Mouse (Mus musculus): Measurements from ENCODE around the gene Ppp6r3. TPM values are rescaled to one million over a fixed set of nuclear protein-coding genes. Genes with fewer than 3 reads are reported as not detected.

The Ppp6r3 gene
- total RNA-seq, 1 experiment: 104 TPM

DNA sequence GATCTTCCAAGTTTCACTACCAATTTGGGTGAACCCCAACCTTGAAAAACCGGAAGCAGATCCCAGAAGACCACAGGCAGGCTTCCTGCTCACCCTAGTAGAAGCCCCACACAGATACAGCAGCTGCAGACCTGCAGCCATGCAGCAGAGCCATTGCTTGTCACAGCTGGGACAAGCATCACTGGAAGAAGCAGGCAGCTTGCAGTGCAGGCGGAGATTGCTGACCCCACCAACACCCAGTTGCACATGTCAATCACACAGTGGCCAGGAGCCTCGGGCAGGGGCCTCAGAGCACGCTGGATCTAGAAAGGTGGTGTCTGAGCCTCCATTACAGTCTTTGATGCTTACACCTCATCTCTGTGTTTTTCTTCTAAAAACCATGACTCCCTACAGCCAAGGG is 141.4 kb downstream of the Ppp6r3 start:
- H3K9me3 ChIP-seq (ENCODE audit: control insufficient read depth, insufficient read depth, low read depth, low read length): no peaks in the 10 kb centered on the region
- no peak for TF ChIP-seq ZC3H11A (IDR thresholded peaks at IDR 0.05; ENCODE audit: borderline replicate concordance, low read depth, low read length)
- no peak for TF ChIP-seq CHD2 (IDR thresholded peaks at IDR 0.05; ENCODE audit: low read depth, low read length)
- no peak for TF ChIP-seq HCFC1 (IDR thresholded peaks at IDR 0.05; ENCODE audit: borderline replicate concordance, insufficient read depth, low read length)
- no peaks in the 10 kb centered on the region for H3K36me3 ChIP-seq (ENCODE audit: control insufficient read depth, insufficient read depth, low read length, poor library complexity, severe bottlenecking)
- no peak overlapping the region for H3K9ac ChIP-seq (ENCODE audit: insufficient read depth, low read depth, low read length, poor library complexity, severe bottlenecking)
- no peak overlapping the region for H3K4me3 ChIP-seq (ENCODE audit: insufficient read depth in 1 of 2, low read depth in 1 of 2, low read length in 2 of 2, poor library complexity in 1 of 2, severe bottlenecking in 1 of 2)
- H3K4me1 ChIP-seq (ENCODE audit: control insufficient read depth in 2 of 2, insufficient read depth in 2 of 2, low read length in 2 of 2, poor library complexity in 1 of 2): peaks cover 4 to 27% of the 10 kb centered on the region in 2 experiments; a peak in 3 of 4 replicates
- no peak overlapping the region for H3K27ac ChIP-seq (ENCODE audit: insufficient read depth, low read depth, low read length, poor library complexity, severe bottlenecking)
- in situ Hi-C loops (cut with MboI; ENCODE audit: low sequenced_read_pairs in 2 of 2, unreplicated experiment in 2 of 2): no loop called here
- DNase-seq (ENCODE audit: low read depth, low spot score): no peak

DNA sequence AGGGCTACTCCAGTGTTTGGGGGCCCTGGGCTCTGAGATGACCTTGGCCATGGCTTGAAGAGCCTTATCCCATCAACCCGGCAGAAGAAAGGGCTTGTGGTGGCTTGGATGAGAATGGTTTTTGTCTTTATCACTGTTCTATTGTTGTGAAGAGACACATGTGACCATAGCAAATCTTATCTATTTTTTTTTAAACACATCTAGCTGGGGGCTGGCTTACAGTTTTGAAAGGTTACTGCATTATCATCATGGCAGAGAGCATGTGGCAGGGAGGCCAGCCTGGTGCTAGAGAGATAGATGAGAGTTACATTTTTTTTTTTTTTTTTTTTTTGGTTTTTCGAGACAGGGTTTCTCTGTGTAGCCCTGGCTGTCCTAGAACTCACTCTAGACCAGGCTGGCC is 143.6 kb downstream of the Ppp6r3 start:
- no peaks in the 10 kb centered on the region for H3K9me3 ChIP-seq (ENCODE audit: control insufficient read depth, insufficient read depth, low read depth, low read length)
- H3K4me1 ChIP-seq (ENCODE audit: control insufficient read depth in 2 of 2, insufficient read depth in 2 of 2, low read length in 2 of 2, poor library complexity in 1 of 2): peaks cover 4 to 26% of the 10 kb centered on the region in 2 experiments; a peak in 3 of 4 replicates
- no peaks in the 10 kb centered on the region for H3K36me3 ChIP-seq (ENCODE audit: control insufficient read depth, insufficient read depth, low read length, poor library complexity, severe bottlenecking)
- H3K4me3 ChIP-seq (ENCODE audit: insufficient read depth in 1 of 2, low read depth in 1 of 2, low read length in 2 of 2, poor library complexity in 1 of 2, severe bottlenecking in 1 of 2): no peak overlapping the region
- no peak overlapping the region for H3K27ac ChIP-seq (ENCODE audit: insufficient read depth, low read depth, low read length, poor library complexity, severe bottlenecking)
- no peak for TF ChIP-seq CHD2 (IDR thresholded peaks at IDR 0.05; ENCODE audit: low read depth, low read length)
- TF ChIP-seq ZNF384 (IDR thresholded peaks at IDR 0.05; ENCODE audit: low read depth, low read length): no peak
- no peak for TF ChIP-seq MAFK (IDR thresholded peaks at IDR 0.05; ENCODE audit: insufficient read depth, low read depth, low read length)
- no peak for TF ChIP-seq ZC3H11A (IDR thresholded peaks at IDR 0.05; ENCODE audit: borderline replicate concordance, low read depth, low read length)
- no peak for TF ChIP-seq HCFC1 (IDR thresholded peaks at IDR 0.05; ENCODE audit: borderline replicate concordance, insufficient read depth, low read length)
- no peak overlapping the region for H3K9ac ChIP-seq (ENCODE audit: insufficient read depth, low read depth, low read length, poor library complexity, severe bottlenecking)
- no peak for DNase-seq (ENCODE audit: low read depth, low spot score)
- in situ Hi-C loops (cut with MboI; ENCODE audit: low sequenced_read_pairs in 2 of 2, unreplicated experiment in 2 of 2): no loop called here

DNA sequence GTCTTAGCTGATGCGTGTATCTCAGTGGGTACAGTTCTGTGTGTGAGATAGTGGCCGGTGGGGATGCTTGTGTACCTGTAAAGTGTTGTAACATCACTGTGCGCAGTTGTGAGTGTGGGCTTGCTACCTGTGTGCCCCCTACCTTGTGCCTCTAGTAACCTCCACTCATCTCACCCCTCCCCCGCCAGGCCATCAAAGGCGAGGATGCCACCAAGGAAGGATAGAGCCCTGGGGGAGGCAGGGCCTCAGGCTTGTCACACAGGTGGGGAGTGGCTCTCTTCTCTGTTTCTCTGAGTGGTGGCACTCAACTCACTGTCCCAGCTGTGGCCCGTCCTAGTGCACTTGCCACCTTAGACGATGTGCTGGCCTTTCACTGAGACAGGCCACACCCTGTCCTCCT is 144.5 kb downstream of the Ppp6r3 start:
- DNase-seq (ENCODE audit: low read depth, low spot score): no peak
- Histone ChIP-seq H3K9ac (ENCODE audit: insufficient read depth, low read depth, low read length, poor library complexity, severe bottlenecking) (no peak overlapping the region), H3K9me3 (ENCODE audit: control insufficient read depth, insufficient read depth, low read depth, low read length) (no peaks in the 10 kb centered on the region), H3K27ac (ENCODE audit: insufficient read depth, low read depth, low read length, poor library complexity, severe bottlenecking) (no peak overlapping the region), H3K36me3 (ENCODE audit: control insufficient read depth, insufficient read depth, low read length, poor library complexity, severe bottlenecking) (no peaks in the 10 kb centered on the region), H3K4me3 (ENCODE audit: insufficient read depth in 1 of 2, low read depth in 1 of 2, low read length in 2 of 2, poor library complexity in 1 of 2, severe bottlenecking in 1 of 2) (no peak overlapping the region), H3K4me1 (ENCODE audit: control insufficient read depth in 2 of 2, insufficient read depth in 2 of 2, low read length in 2 of 2, poor library complexity in 1 of 2) (peaks cover 4 to 20% of the 10 kb centered on the region in 2 experiments; a peak in 3 of 4 replicates)
- in situ Hi-C loops (cut with MboI; ENCODE audit: low sequenced_read_pairs in 2 of 2, unreplicated experiment in 2 of 2): no loop called here
- TF ChIP-seq ZC3H11A (IDR thresholded peaks at IDR 0.05; ENCODE audit: borderline replicate concordance, low read depth, low read length) (no peak), HCFC1 (IDR thresholded peaks at IDR 0.05; ENCODE audit: borderline replicate concordance, insufficient read depth, low read length) (no peak), ZNF384 (IDR thresholded peaks at IDR 0.05; ENCODE audit: low read depth, low read length) (no peak), CHD2 (IDR thresholded peaks at IDR 0.05; ENCODE audit: low read depth, low read length) (no peak), MAFK (IDR thresholded peaks at IDR 0.05; ENCODE audit: insufficient read depth, low read depth, low read length) (no peak)

- H3K9me3 ChIP-seq (ENCODE audit: control insufficient read depth, insufficient read depth, low read depth, low read length): no peaks in the 10 kb centered on the region
- no peak overlapping the region for H3K9ac ChIP-seq (ENCODE audit: insufficient read depth, low read depth, low read length, poor library complexity, severe bottlenecking)
- DNase-seq (ENCODE audit: low read depth, low spot score): no peak
- in situ Hi-C loops (cut with MboI; ENCODE audit: low sequenced_read_pairs in 2 of 2, unreplicated experiment in 2 of 2): no loop called here
- H3K4me3 ChIP-seq (ENCODE audit: insufficient read depth in 1 of 2, low read depth in 1 of 2, low read length in 2 of 2, poor library complexity in 1 of 2, severe bottlenecking in 1 of 2): no peak overlapping the region
- no peak overlapping the region for H3K27ac ChIP-seq (ENCODE audit: insufficient read depth, low read depth, low read length, poor library complexity, severe bottlenecking)
- TF ChIP-seq CHD2 (IDR thresholded peaks at IDR 0.05; ENCODE audit: low read depth, low read length) (no peak), MAFK (IDR thresholded peaks at IDR 0.05; ENCODE audit: insufficient read depth, low read depth, low read length) (no peak), HCFC1 (IDR thresholded peaks at IDR 0.05; ENCODE audit: borderline replicate concordance, insufficient read depth, low read length) (no peak), ZC3H11A (IDR thresholded peaks at IDR 0.05; ENCODE audit: borderline replicate concordance, low read depth, low read length) (no peak), ZNF384 (IDR thresholded peaks at IDR 0.05; ENCODE audit: low read depth, low read length) (no peak)
- H3K4me1 ChIP-seq (ENCODE audit: control insufficient read depth in 2 of 2, insufficient read depth in 2 of 2, low read length in 2 of 2, poor library complexity in 1 of 2): peaks cover under 1 to 11% of the 10 kb centered on the region in 2 experiments; a peak in 2 of 4 replicates
- no peaks in the 10 kb centered on the region for H3K36me3 ChIP-seq (ENCODE audit: control insufficient read depth, insufficient read depth, low read length, poor library complexity, severe bottlenecking)
Measured at GRCm38 (mm10) chr19:3429156-3429816, 146.3 kb downstream of the Ppp6r3 start.

All from ES-E14 (cell line).